Mouse (Mus musculus): ENCODE results near the gene Slc24a4. TPM values are rescaled to one million over a fixed set of nuclear protein-coding genes. Genes with fewer than 3 reads are reported as not detected.

Gene Slc24a4
- total and polyA plus RNA-seq, 3 experiments: 0.23 to 0.69 (median 0.34) TPM

DNA sequence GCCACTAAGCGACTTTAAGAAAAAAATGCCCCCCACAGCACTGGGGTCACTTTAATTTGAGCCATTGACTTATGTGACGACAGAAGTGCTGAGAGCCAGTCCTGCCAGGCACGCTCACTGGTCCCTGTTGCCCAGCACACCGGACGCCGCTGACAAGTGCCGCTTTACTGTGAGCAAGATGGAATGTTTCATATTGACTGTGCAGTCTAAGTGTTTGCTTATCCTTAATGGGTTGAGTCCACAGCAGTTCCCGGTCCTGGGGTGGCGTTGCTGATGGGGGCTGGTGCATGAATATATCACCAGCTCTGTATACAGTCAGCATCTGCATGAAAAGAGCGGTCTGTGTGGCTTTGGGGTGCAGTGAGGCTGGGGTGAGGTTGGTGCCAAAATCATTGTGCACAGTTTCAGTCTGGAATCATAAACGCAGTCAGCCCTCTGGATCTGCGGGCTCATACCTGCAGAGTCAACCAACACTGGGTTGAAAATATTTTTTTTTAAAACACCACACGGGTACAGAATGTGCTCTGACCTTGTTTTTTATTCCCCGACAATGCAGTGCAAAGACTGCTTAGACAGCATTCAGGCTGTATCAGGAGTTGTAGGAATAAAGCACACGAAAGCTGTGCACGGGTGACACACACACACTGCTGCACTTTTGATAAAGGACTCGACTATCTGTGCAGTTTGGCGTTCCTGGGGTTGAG is 52.0 kb downstream of the Slc24a4 start:
- no peak for TF ChIP-seq ZC3H11A (IDR thresholded peaks at IDR 0.05; ENCODE audit: low read depth, low read length)
- no peak overlapping the region for H3K27ac ChIP-seq (ENCODE audit: insufficient read depth, low read depth)
- DNase-seq (ENCODE audit: extremely low read depth): no peak
- H3K9me3 ChIP-seq (replicated peaks; ENCODE audit: low read length): no peaks in the 10 kb centered on the region
- H3K4me3 ChIP-seq (replicated peaks in 1 of 3; ENCODE audit: low read depth in 2 of 3, low read length in 2 of 3, poor library complexity in 1 of 3): no peak overlapping the region
- in situ Hi-C loops (cut with MboI; ENCODE audit: low pct_ligation_motif_present, low pct_unique_long_range_greater_than_20kb, low sequenced_read_pairs) (loop anchor here (10.0 to 25.0 kb wide), 3 partner anchors 154 to 368 kb away; partner anchors contain the start of gene Fbln5), dilution Hi-C loops (cut with MboI; ENCODE audit: extremely low pct_ligation_motif_present, extremely low pct_unique_long_range_greater_than_20kb, low sequenced_read_pairs) (no loop called here)
- H3K36me3 ChIP-seq (replicated peaks in 1 of 2; ENCODE audit: control insufficient read depth in 1 of 2, insufficient read depth in 1 of 2, low read length in 1 of 2): no peaks in the 10 kb centered on the region
- no peak overlapping the region for H3K4me2 ChIP-seq (ENCODE audit: insufficient read depth, low read depth, poor library complexity, severe bottlenecking)
- H3K9ac ChIP-seq (ENCODE audit: insufficient read depth, low read depth): no peak overlapping the region
- H3K79me2 ChIP-seq (replicated peaks; ENCODE audit: control insufficient read depth, extremely low read depth, insufficient read depth, poor library complexity, severe bottlenecking): no peaks in the 10 kb centered on the region
- H3K4me1 ChIP-seq (ENCODE audit: control insufficient read depth in 1 of 2, insufficient read depth in 2 of 2): 0 out of 4 replicates have a peak, but pooled peaks cover 0 to 5% of the 10 kb centered on the region in 2 experiments
- no peaks in the 10 kb centered on the region for H3K27me3 ChIP-seq (replicated peaks)

- H3K9me3 ChIP-seq (replicated peaks; ENCODE audit: low read length): no peaks in the 10 kb centered on the region
- H3K27ac ChIP-seq (ENCODE audit: insufficient read depth, low read depth): no peak overlapping the region
- DNase-seq (ENCODE audit: extremely low read depth): peak; percentile 63
- H3K36me3 ChIP-seq (replicated peaks in 1 of 2; ENCODE audit: control insufficient read depth in 1 of 2, insufficient read depth in 1 of 2, low read length in 1 of 2): no peaks in the 10 kb centered on the region
- no peaks in the 10 kb centered on the region for H3K27me3 ChIP-seq (replicated peaks)
- H3K79me2 ChIP-seq (replicated peaks; ENCODE audit: control insufficient read depth, extremely low read depth, insufficient read depth, poor library complexity, severe bottlenecking): no peaks in the 10 kb centered on the region
- in situ Hi-C loops (cut with MboI; ENCODE audit: low pct_ligation_motif_present, low pct_unique_long_range_greater_than_20kb, low sequenced_read_pairs) (loop anchor here (10.0 to 25.0 kb wide), 3 partner anchors 153 to 370 kb away; partner anchors contain the start of gene Fbln5), dilution Hi-C loops (cut with MboI; ENCODE audit: extremely low pct_ligation_motif_present, extremely low pct_unique_long_range_greater_than_20kb, low sequenced_read_pairs) (no loop called here)
- H3K9ac ChIP-seq (ENCODE audit: insufficient read depth, low read depth): no peak overlapping the region
- no peak overlapping the region for H3K4me3 ChIP-seq (replicated peaks in 1 of 3; ENCODE audit: low read depth in 2 of 3, low read length in 2 of 3, poor library complexity in 1 of 3)
- no peak for TF ChIP-seq E2F4 (IDR thresholded peaks at IDR 0.05; ENCODE audit: insufficient replicate concordance, low read depth, low read length)
- no peak for TF ChIP-seq BHLHE40 (IDR thresholded peaks at IDR 0.05; ENCODE audit: low read depth, low read length)
- TF ChIP-seq JUN (IDR thresholded peaks at IDR 0.05; ENCODE audit: insufficient read depth, low read depth, low read length): no peak
- no peak for TF ChIP-seq ETS1 (conservative IDR thresholded peaks at IDR 0.05; ENCODE audit: low read depth, low read length)
- no peak for TF ChIP-seq TBP (conservative IDR thresholded peaks at IDR 0.05; ENCODE audit: low read depth, low read length)
- TF ChIP-seq GABPA (IDR thresholded peaks at IDR 0.05; ENCODE audit: insufficient replicate concordance, low read depth, low read length): no peak
- TF ChIP-seq NRF1 (IDR thresholded peaks at IDR 0.05; ENCODE audit: low read depth, low read length): no peak
- TF ChIP-seq ZMIZ1 (IDR thresholded peaks at IDR 0.05; ENCODE audit: low read depth, low read length): no peak
- TF ChIP-seq IRF4 (IDR thresholded peaks at IDR 0.05; ENCODE audit: low read depth, low read length): no peak
- no peak for TF ChIP-seq USF2 (conservative IDR thresholded peaks at IDR 0.05; ENCODE audit: low read depth, low read length)
- TF ChIP-seq CHD2 (IDR thresholded peaks at IDR 0.05; ENCODE audit: low read length): no peak
- TF ChIP-seq SMC3 (IDR thresholded peaks at IDR 0.05; ENCODE audit: low read depth, low read length): peak; percentile 95
- TF ChIP-seq HCFC1 (IDR thresholded peaks at IDR 0.05; ENCODE audit: low read depth, low read length): no peak
- TF ChIP-seq RAD21 (IDR thresholded peaks at IDR 0.05; ENCODE audit: low read depth, low read length): peak; percentile 82
- TF ChIP-seq USF1 (IDR thresholded peaks at IDR 0.05; ENCODE audit: low read depth, low read length): no peak
- peak; percentile 70 for TF ChIP-seq ZC3H11A (IDR thresholded peaks at IDR 0.05; ENCODE audit: low read depth, low read length)
- peak; percentile 89 to 92 for TF ChIP-seq CTCF (conservative IDR thresholded peaks at IDR 0.05 in 1 of 2, IDR thresholded peaks at IDR 0.05 in 1 of 2; ENCODE audit: low read depth in 2 of 2, low read length in 2 of 2)
- no peak for TF ChIP-seq ELF1 (IDR thresholded peaks at IDR 0.05; ENCODE audit: low read depth, low read length)
- TF ChIP-seq MXI1 (IDR thresholded peaks at IDR 0.05; ENCODE audit: low read depth, low read length): no peak
- no peak for TF ChIP-seq CHD1 (IDR thresholded peaks at IDR 0.05; ENCODE audit: low read depth, low read length)
- no peak for TF ChIP-seq JUND (conservative IDR thresholded peaks at IDR 0.05; ENCODE audit: low read depth, low read length)
- no peak for TF ChIP-seq POLR2A (IDR thresholded peaks at IDR 0.05; ENCODE audit: low read depth, low read length)
- no peak for TF ChIP-seq MAFK (IDR thresholded peaks at IDR 0.05; ENCODE audit: insufficient replicate concordance, low read length)
- no peak for TF ChIP-seq UBTF (IDR thresholded peaks at IDR 0.05; ENCODE audit: low read depth, low read length)
- no peak for TF ChIP-seq POLR2AphosphoS2 (IDR thresholded peaks at IDR 0.05; ENCODE audit: low read depth, low read length)
- no peak for TF ChIP-seq NELFE (IDR thresholded peaks at IDR 0.05; ENCODE audit: low read depth, low read length)
- TF ChIP-seq ZNF384 (IDR thresholded peaks at IDR 0.05; ENCODE audit: low read depth, low read length): no peak
- no peak for TF ChIP-seq TCF12 (IDR thresholded peaks at IDR 0.05; ENCODE audit: low read depth, low read length)
- TF ChIP-seq ZKSCAN1 (IDR thresholded peaks at IDR 0.05; ENCODE audit: borderline replicate concordance, low read depth, low read length): no peak
- TF ChIP-seq MAZ (IDR thresholded peaks at IDR 0.05; ENCODE audit: low read depth, low read length): no peak
- TF ChIP-seq RCOR1 (conservative IDR thresholded peaks at IDR 0.05; ENCODE audit: low read depth, low read length): no peak
- H3K4me1 ChIP-seq (ENCODE audit: control insufficient read depth in 1 of 2, insufficient read depth in 2 of 2): 0 out of 4 replicates have a peak, but pooled peaks cover 0 to 5% of the 10 kb centered on the region in 2 experiments
- H3K4me2 ChIP-seq (ENCODE audit: insufficient read depth, low read depth, poor library complexity, severe bottlenecking): no peak overlapping the region
Observed at GRCm38 (mm10) chr12:102181799-102182357, 53.3 kb downstream of the Slc24a4 start.
